Mouse (Mus musculus) midbrain, embryonic 12.5 days (tissue): ENCODE data around the gene Kcnh8. TPM values are rescaled to one million over a fixed set of nuclear protein-coding genes. Genes with fewer than 3 reads are reported as not detected.

Experiments used
- ATAC-seq: fragments of 200-750 bp; cut with Nextera tagmentation; 2 replicates; pipeline ENCODE4 v1.8.0; 2017; ENCODE audit warnings: low read depth, moderate TSS enrichment, moderate library complexity; ENCODE audit not compliant: low FRiP score
- H3K27ac ChIP-seq: fragments of 300-500 bp; sonication (generic); replicated peaks from 2 replicates; pipeline ENCODE4 v1.5.1; 2016; ENCODE audit warnings: mild to moderate bottlenecking
- H3K27me3 ChIP-seq: fragments of 300-500 bp; sonication (generic); 2 replicates; pipeline ENCODE4 v1.6.1; 2016; ENCODE audit warnings: mild to moderate bottlenecking
- H3K36me3 ChIP-seq: fragments of 300-500 bp; sonication (generic); 2 replicates; pipeline ENCODE4 v1.6.1; 2016
- H3K4me1 ChIP-seq: fragments of 300-500 bp; sonication (generic); 2 replicates; pipeline ENCODE4 v1.6.1; 2016
- H3K4me2 ChIP-seq: fragments of 300-500 bp; sonication (generic); replicated peaks from 2 replicates; pipeline ENCODE4 v1.6.1; 2016; ENCODE audit warnings: mild to moderate bottlenecking, moderate library complexity
- H3K4me3 ChIP-seq: fragments of 300-500 bp; sonication (generic); 2 replicates; pipeline ENCODE4 v1.5.1; 2016; ENCODE audit warnings: mild to moderate bottlenecking
- H3K9ac ChIP-seq: fragments of 300-500 bp; sonication (generic); replicated peaks from 2 replicates; pipeline ENCODE4 v1.6.1; 2016; ENCODE audit warnings: mild to moderate bottlenecking, moderate library complexity
- H3K9me3 ChIP-seq: fragments of 300-500 bp; sonication (generic); 2 replicates; pipeline ENCODE4 v1.6.1; 2016; ENCODE audit warnings: mild to moderate bottlenecking
- WGBS: fragments of 180-500 bp; shearing (Covaris S2); methylation state at CpG from one replicate; pipeline ENCODE4 v1.1.7; 2016; 5-methylcytosine and 5-hydroxymethylcytosine counted together
- polyA plus RNA-seq: library from polyadenylated mRNA; unstranded; fragments of >200 nt; fragmentation: Nextera tagmentation; extraction: Ambion mirVana; gene quantifications from 2 replicates; pipeline ENCODE4 v1.2.1, GENCODE M21; 2016

The Kcnh8 gene
- polyA plus RNA-seq, 1 experiment from 2014 or later = 4.1 TPM

- ATAC-seq = no peak
- Histone ChIP-seq H3K4me1 (no peaks in the 10 kb centered on the region), H3K4me3 (no peak overlapping the region), H3K9me3 (no peaks in the 10 kb centered on the region), H3K9ac (no peak overlapping the region), H3K36me3 (no peaks in the 10 kb centered on the region), H3K27ac (no peak overlapping the region), H3K4me2 (no peak overlapping the region), H3K27me3 (no peaks in the 10 kb centered on the region)
- WGBS = 25% methylated on average over 1 of the region's 1 CpGs
These were observed 276.5 kb downstream of the Kcnh8 start for GRCm38 (mm10) chr17:52878964-52879363.

GRCm38 (mm10) chr17:52880051-52880450, 277.5 kb downstream of the Kcnh8 start:
- no peak overlapping the region for H3K9ac ChIP-seq
- H3K27ac ChIP-seq = no peak overlapping the region
- no peak overlapping the region for H3K4me3 ChIP-seq
- no peaks in the 10 kb centered on the region for H3K36me3 ChIP-seq
- H3K4me1 ChIP-seq = no peaks in the 10 kb centered on the region
- no peak overlapping the region for H3K4me2 ChIP-seq
- ATAC-seq = no peak
- H3K27me3 ChIP-seq = no peaks in the 10 kb centered on the region
- no peaks in the 10 kb centered on the region for H3K9me3 ChIP-seq
- 77% methylated on average over 2 of the region's 2 CpGs for WGBS

GRCm38 (mm10) chr17:52885210-52885609, 282.7 kb downstream of the Kcnh8 start:
- ATAC-seq = no peak
- Histone ChIP-seq H3K27ac (no peak overlapping the region), H3K4me2 (no peak overlapping the region), H3K27me3 (no peaks in the 10 kb centered on the region), H3K4me3 (no peak overlapping the region), H3K9ac (no peak overlapping the region), H3K9me3 (no peaks in the 10 kb centered on the region), H3K4me1 (no peaks in the 10 kb centered on the region), H3K36me3 (no peaks in the 10 kb centered on the region)
- 83% methylated on average over 1 of the region's 1 CpGs for WGBS

- no peaks in the 10 kb centered on the region for H3K36me3 ChIP-seq
These were observed 318.1 kb downstream of the Kcnh8 start for GRCm38 (mm10) chr17:52920519-52921106.

GRCm38 (mm10) chr17:52943966-52944365, 341.5 kb downstream of the Kcnh8 start:
- Histone ChIP-seq H3K9me3 (no peaks in the 10 kb centered on the region), H3K4me2 (no peak overlapping the region), H3K4me1 (no peaks in the 10 kb centered on the region), H3K27me3 (no peaks in the 10 kb centered on the region), H3K4me3 (no peak overlapping the region), H3K36me3 (no peaks in the 10 kb centered on the region), H3K9ac (no peak overlapping the region), H3K27ac (no peak overlapping the region)
- no peak for ATAC-seq

More at GRCm38 (mm10) chr17:52920519-52921106, 318.1 kb downstream of the Kcnh8 start:
- no peaks in the 10 kb centered on the region for H3K4me1 ChIP-seq
- no peaks in the 10 kb centered on the region for H3K9me3 ChIP-seq
- no peak for ATAC-seq
- H3K27ac ChIP-seq = no peak overlapping the region
- H3K4me3 ChIP-seq = no peak overlapping the region
- H3K9ac ChIP-seq = no peak overlapping the region
- H3K4me2 ChIP-seq = no peak overlapping the region
- no peaks in the 10 kb centered on the region for H3K27me3 ChIP-seq
- WGBS = 80% methylated on average over 3 of the region's 3 CpGs

GRCm38 (mm10) chr17:52972735-52973134, 370.2 kb downstream of the Kcnh8 start:
- Histone ChIP-seq H3K4me1 (no peaks in the 10 kb centered on the region), H3K9me3 (no peaks in the 10 kb centered on the region), H3K4me3 (no peak overlapping the region), H3K36me3 (no peaks in the 10 kb centered on the region), H3K9ac (no peak overlapping the region), H3K27me3 (no peaks in the 10 kb centered on the region), H3K4me2 (no peak overlapping the region), H3K27ac (no peak overlapping the region)
- 86% methylated on average over 1 of the region's 1 CpGs for WGBS
- ATAC-seq = no peak

DNA sequence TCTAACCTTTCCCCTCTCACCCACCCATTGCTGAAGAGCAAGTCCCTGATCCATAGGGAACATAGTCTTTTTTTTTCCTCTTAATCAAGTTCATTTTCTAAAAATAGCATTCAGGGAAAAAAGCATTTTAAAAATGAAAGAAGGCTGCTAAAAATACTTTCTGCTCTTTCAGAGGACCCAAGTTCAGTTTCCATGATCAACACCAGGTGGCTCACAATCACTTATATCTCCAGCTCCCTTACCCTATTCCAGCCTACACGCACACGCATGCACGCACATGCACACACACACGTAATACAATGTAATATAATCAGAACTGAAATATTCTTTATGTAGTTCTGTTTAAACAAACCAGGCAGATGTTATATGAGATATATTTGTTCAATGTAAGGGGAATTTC, 378.4 kb downstream of the Kcnh8 start:
- Histone ChIP-seq H3K9ac (no peak overlapping the region), H3K4me1 (no peaks in the 10 kb centered on the region), H3K36me3 (no peaks in the 10 kb centered on the region), H3K4me2 (no peak overlapping the region), H3K4me3 (no peak overlapping the region), H3K27ac (no peak overlapping the region), H3K27me3 (no peaks in the 10 kb centered on the region), H3K9me3 (no peaks in the 10 kb centered on the region)
- 89% methylated on average over 4 of the region's 4 CpGs for WGBS
- no peak for ATAC-seq
